ENCODE assay signal across 8 mouse cellular contexts in the genomic region with DNA sequence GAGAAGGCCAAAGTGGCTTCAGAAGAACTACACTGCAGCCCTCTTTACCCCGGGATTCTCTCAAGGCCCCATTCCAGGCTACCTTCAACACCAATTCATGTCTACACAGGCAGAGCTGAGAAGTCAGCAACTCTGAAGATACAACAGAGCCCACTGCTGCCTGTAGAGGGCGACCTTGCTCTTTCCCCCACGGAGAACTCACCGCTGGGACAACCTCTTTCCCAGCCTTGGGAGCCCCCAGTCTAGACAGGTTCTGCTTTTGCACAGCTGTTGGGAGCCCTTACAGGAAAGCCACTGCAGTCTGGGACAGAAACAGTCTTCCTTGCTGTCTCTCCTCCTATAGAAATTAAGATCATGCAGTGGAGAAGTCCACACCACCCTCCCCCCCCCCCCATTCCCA. TPM values are rescaled to one million over a fixed set of nuclear protein-coding genes. Genes with fewer than 3 reads are reported as not detected.
A peak's percentile ranks its signal among the peaks of the same experiment; 100 is the strongest.
DNase-seq lines count a peak whose midpoint lies in the region; ATAC-seq lines count a peak whose summit lies in the region.

No protein-coding gene starts in this region.

- no peak overlapping the region for H3K9ac ChIP-seq in heart, embryonic 12.5 days
- no peak overlapping the region for H3K9ac ChIP-seq in stomach, embryonic 15.5 days

- no peaks in the 10 kb centered on the region for H3K9me3 ChIP-seq in heart, embryonic 12.5 days (replicated peaks)
- H3K9me3 ChIP-seq in limb, embryonic 10.5 days (replicated peaks): no peaks in the 10 kb centered on the region
- no peaks in the 10 kb centered on the region for H3K9me3 ChIP-seq in stomach, embryonic 15.5 days

- ATAC-seq in heart, embryonic 12.5 days (ENCODE audit: insufficient number of reproducible peaks, low FRiP score): no peak
- peak; percentile 55 for ATAC-seq in monocyte, adult 5-6 weeks (replicated peaks; ENCODE audit: insufficient number of reproducible peaks, low FRiP score, low TSS enrichment, poor library complexity, severe bottlenecking)
- ATAC-seq in stomach, embryonic 15.5 days (ENCODE audit: insufficient read depth, low FRiP score, low read depth): peak; percentile 35; the same call in 1 of the 2 replicates

- no peaks in the 10 kb centered on the region for H3K4me1 ChIP-seq in heart, embryonic 12.5 days (replicated peaks)
- H3K4me1 ChIP-seq in limb, embryonic 10.5 days: peaks cover 11% of the 10 kb centered on the region
- H3K4me1 ChIP-seq in stomach, embryonic 15.5 days: no peaks in the 10 kb centered on the region

- no peak overlapping the region for H3K4me2 ChIP-seq in heart, embryonic 12.5 days
- no peak overlapping the region for H3K4me2 ChIP-seq in stomach, embryonic 15.5 days

- 6% methylated on average over 4 of the region's 4 CpGs for WGBS in heart, embryonic 12.5 days
- 6% methylated on average over 4 of the region's 4 CpGs for WGBS in limb, embryonic 10.5 days
- WGBS in stomach, embryonic 15.5 days: 9% methylated on average over 4 of the region's 4 CpGs

- no peaks in the 10 kb centered on the region for H3K36me3 ChIP-seq in heart, embryonic 12.5 days
- H3K36me3 ChIP-seq in limb, embryonic 10.5 days: no peaks in the 10 kb centered on the region
- no peaks in the 10 kb centered on the region for H3K36me3 ChIP-seq in stomach, embryonic 15.5 days

- H3K27me3 ChIP-seq in heart, embryonic 12.5 days (replicated peaks): peaks cover 31% of the 10 kb centered on the region
- no peaks in the 10 kb centered on the region for H3K27me3 ChIP-seq in limb, embryonic 10.5 days (ENCODE audit: low read depth, poor library complexity, severe bottlenecking)
- no peaks in the 10 kb centered on the region for H3K27me3 ChIP-seq in stomach, embryonic 15.5 days (replicated peaks)

- H3K4me3 ChIP-seq in heart, embryonic 12.5 days: no peak overlapping the region
- no peak overlapping the region for H3K4me3 ChIP-seq in limb, embryonic 10.5 days
- no peak overlapping the region for H3K4me3 ChIP-seq in stomach, embryonic 15.5 days (replicated peaks)

- DNase-seq in heart, adult 18-20 months: peak; percentile 76 to 80
- DNase-seq in c-Kit-positive CD71-positive TER-119-positive erythroid progenitor cells, embryonic 14.5 days (ENCODE audit: low spot score): peak; percentile 11
- peak; percentile 62 to 76 for DNase-seq in frontal cortex, postnatal 14 days (ENCODE audit: low spot score in 2 of 2)
- peak; percentile 74 for DNase-seq in kidney, adult 18-20 months
- peak; percentile 81 for DNase-seq in limb, embryonic 10.5 days (ENCODE audit: low spot score)

- H3K27ac ChIP-seq in heart, embryonic 12.5 days (ENCODE audit: poor library complexity, severe bottlenecking): no peak overlapping the region
- peak overlapping the region; percentile 32; the same call in 1 of the 2 replicates for H3K27ac ChIP-seq in limb, embryonic 10.5 days
- H3K27ac ChIP-seq in stomach, embryonic 15.5 days: no peak overlapping the region

RNA-seq across cellular contexts. Expression of a gene that starts 41.5 kb away (rescaled TPM):
- total RNA-seq in heart, adult 18-20 months (2021): 10 to 100 TPM; 12.3 to 15.9 TPM
- 4.6 and 6.7 TPM in 2 replicates for polyA plus RNA-seq in heart, embryonic 12.5 days (2016; fragmentation: Nextera tagmentation; extraction: Ambion mirVana)
- 0.30 and 0.55 TPM in 2 replicates for polyA plus RNA-seq in limb, embryonic 10.5 days (2016; fragmentation: Nextera tagmentation; extraction: Ambion mirVana)
- total RNA-seq in monocyte, adult 5-6 weeks (2017): not detected in 3 replicates
- 30.1 and 37.4 TPM in 2 replicates for polyA plus RNA-seq in stomach, embryonic 15.5 days (2015; fragmentation: Nextera tagmentation; extraction: Ambion mirVana)

RNA-seq across cellular contexts. Expression of a gene that starts 57.2 kb away (rescaled TPM):
- total RNA-seq in heart, adult 18-20 months (2021): 1 to 10 TPM; 2.7 to 3.0 TPM
- 0.21 and 0.43 TPM in 2 replicates for polyA plus RNA-seq in heart, embryonic 12.5 days (2016; fragmentation: Nextera tagmentation; extraction: Ambion mirVana)
- 0.19 and 0.26 TPM in 2 replicates for polyA plus RNA-seq in limb, embryonic 10.5 days (2016; fragmentation: Nextera tagmentation; extraction: Ambion mirVana)
- 63.5 to 77.7 TPM (median 74.3 TPM) in 3 replicates for total RNA-seq in monocyte, adult 5-6 weeks (2017)
- polyA plus RNA-seq in stomach, embryonic 15.5 days (2015; fragmentation: Nextera tagmentation; extraction: Ambion mirVana): 1.2 TPM in 2 replicates

Comparison
In these comparisons a context has a peak if more than half of its experiments do, and no peak if none do; other contexts are left out.
1. DNase-seq: peak in every context shown above with its lines; median percentile 81 in limb, embryonic 10.5 days; 78 in heart, adult 18-20 months; 74 in kidney, adult 18-20 months; 69 in frontal cortex, postnatal 14 days; 11 in c-Kit-positive CD71-positive TER-119-positive erythroid progenitor cells, embryonic 14.5 days.